Mouse (Mus musculus) CH12.LX (cell line): ENCODE results near the gene Zfp229. TPM values are rescaled to one million over a fixed set of nuclear protein-coding genes. Genes with fewer than 3 reads are reported as not detected.

Experiments
- DNase-seq: peaks from one replicate; pipeline ENCODE4 v3.0.0-alpha.2; 2013; ENCODE audit errors: extremely low read depth
- H3K27ac ChIP-seq: 2 replicates; pipeline ENCODE4 v1.5.1; 2012; ENCODE audit warnings: low read depth, mild to moderate bottlenecking, control low read depth, moderate library complexity; ENCODE audit not compliant: insufficient read depth
- H3K27me3 ChIP-seq: replicated peaks from 2 replicates; pipeline ENCODE3; 2012; ENCODE audit warnings: inconsistent platforms
- H3K36me3 ChIP-seq, 2 experiments: replicated peaks in 1 of 2; 2 replicates each; pipeline versions ENCODE3 to v1.6.1; 2012; ENCODE audit warnings: inconsistent platforms in 1 of 2, low read length in 1 of 2, mild to moderate bottlenecking in 1 of 2, mixed read lengths in 1 of 2, moderate library complexity in 1 of 2; ENCODE audit not compliant: control insufficient read depth in 1 of 2, insufficient read depth in 1 of 2
- H3K4me1 ChIP-seq, 2 experiments: 2 replicates each; pipeline ENCODE4 v1.6.1; 2012; ENCODE audit warnings: inconsistent platforms in 1 of 2, moderate library complexity in 1 of 2; ENCODE audit not compliant: insufficient read depth in 2 of 2, control insufficient read depth in 1 of 2
- H3K4me2 ChIP-seq: 2 replicates; pipeline ENCODE4 v1.6.1; 2012; ENCODE audit warnings: low read depth, mild to moderate bottlenecking, control low read depth; ENCODE audit not compliant: poor library complexity, insufficient read depth, severe bottlenecking
- H3K4me3 ChIP-seq, 3 experiments: fragments of 150-350 bp in 1 of 3; sonication (generic) in 1 of 3; replicated peaks in 1 of 3; 2 replicates each; pipeline versions ENCODE3 to v1.5.1; 2011 to 2012; ENCODE audit warnings: low read depth in 2 of 3, low read length in 2 of 3, mild to moderate bottlenecking in 2 of 3, moderate library complexity in 2 of 3, control low read depth in 1 of 3, improper control_type of control experiment in 1 of 3, inconsistent platforms in 1 of 3, mixed read lengths in 1 of 3; ENCODE audit not compliant: poor library complexity in 1 of 3
- H3K79me2 ChIP-seq: replicated peaks from 2 replicates; pipeline ENCODE4 v1.6.1; 2012; ENCODE audit warnings: mild to moderate bottlenecking, moderate library complexity; ENCODE audit not compliant: control insufficient read depth, poor library complexity, insufficient read depth, severe bottlenecking; ENCODE audit errors: extremely low read depth
- H3K9ac ChIP-seq: 2 replicates; pipeline ENCODE4 v1.6.1; 2012; ENCODE audit warnings: low read depth, mild to moderate bottlenecking, control low read depth, moderate library complexity; ENCODE audit not compliant: insufficient read depth
- H3K9me3 ChIP-seq: replicated peaks from 2 replicates; pipeline ENCODE3; 2012; ENCODE audit warnings: low read length, inconsistent platforms, mixed read lengths
- CHD1 ChIP-seq: IDR thresholded peaks from 2 replicates; pipeline ENCODE4 v1.6.1; 2012; ENCODE audit warnings: low read depth, low read length, improper control_type of control experiment, inconsistent platforms
- CHD2 ChIP-seq: IDR thresholded peaks from 2 replicates; pipeline ENCODE4 v1.6.1; 2011; ENCODE audit warnings: low read length, improper control_type of control experiment
- CTCF ChIP-seq, 2 experiments: IDR thresholded peaks in 1 of 2; conservative IDR thresholded peaks in 1 of 2; 2 replicates each; pipeline ENCODE4 v1.5.1; 2011 to 2012; ENCODE audit warnings: low read depth in 2 of 2, low read length in 2 of 2, improper control_type of control experiment in 1 of 2, inconsistent platforms in 1 of 2, mild to moderate bottlenecking in 1 of 2, moderate library complexity in 1 of 2
- E2F4 ChIP-seq: IDR thresholded peaks from 2 replicates; pipeline ENCODE4 v1.6.1; 2011; ENCODE audit warnings: low read depth, low read length, improper control_type of control experiment; ENCODE audit not compliant: insufficient replicate concordance
- ELF1 ChIP-seq: IDR thresholded peaks from 2 replicates; pipeline ENCODE4 v1.6.1; 2014; ENCODE audit warnings: low read depth, mild to moderate bottlenecking, inconsistent platforms, low read length, improper control_type of control experiment
- EP300 ChIP-seq: IDR thresholded peaks from 2 replicates; pipeline ENCODE4 v1.6.1; 2011; ENCODE audit warnings: low read length, improper control_type of control experiment
- ETS1 ChIP-seq: conservative IDR thresholded peaks from 2 replicates; pipeline ENCODE4 v1.6.1; 2012; ENCODE audit warnings: low read depth, mild to moderate bottlenecking, inconsistent platforms, low read length, improper control_type of control experiment, moderate library complexity
- HCFC1 ChIP-seq: IDR thresholded peaks from 2 replicates; pipeline ENCODE4 v1.6.1; 2012; ENCODE audit warnings: low read depth, mild to moderate bottlenecking, inconsistent platforms, low read length, improper control_type of control experiment
- JUN ChIP-seq: IDR thresholded peaks from 2 replicates; pipeline ENCODE4 v1.6.1; 2011; ENCODE audit warnings: low read depth, mild to moderate bottlenecking, low read length, improper control_type of control experiment, moderate library complexity; ENCODE audit not compliant: insufficient read depth
- KAT2A ChIP-seq: IDR thresholded peaks from 2 replicates; pipeline ENCODE4 v1.6.1; 2012; ENCODE audit warnings: low read length, improper control_type of control experiment, inconsistent platforms; ENCODE audit not compliant: insufficient replicate concordance
- MAFK ChIP-seq: IDR thresholded peaks from 2 replicates; pipeline ENCODE4 v1.6.1; 2011; ENCODE audit warnings: low read length, improper control_type of control experiment; ENCODE audit not compliant: insufficient replicate concordance
- MEF2A ChIP-seq: IDR thresholded peaks from 2 replicates; pipeline ENCODE4 v1.6.1; 2014; ENCODE audit warnings: low read depth, mild to moderate bottlenecking, inconsistent platforms, low read length, improper control_type of control experiment, borderline replicate concordance
- MXI1 ChIP-seq: IDR thresholded peaks from 2 replicates; pipeline ENCODE4 v1.6.1; 2011; ENCODE audit warnings: mild to moderate bottlenecking, low read depth, low read length, improper control_type of control experiment
- NRF1 ChIP-seq: IDR thresholded peaks from 2 replicates; pipeline ENCODE4 v1.6.1; 2014; ENCODE audit warnings: low read depth, mild to moderate bottlenecking, inconsistent platforms, low read length, improper control_type of control experiment, moderate library complexity
- POLR2AphosphoS2 ChIP-seq: IDR thresholded peaks from 2 replicates; pipeline ENCODE4 v1.6.1; 2011; ENCODE audit warnings: low read depth, low read length, improper control_type of control experiment
- RAD21 ChIP-seq: IDR thresholded peaks from 2 replicates; pipeline ENCODE4 v1.6.1; 2011; ENCODE audit warnings: low read depth, mild to moderate bottlenecking, low read length, improper control_type of control experiment, moderate library complexity
- SIN3A ChIP-seq: IDR thresholded peaks from 2 replicates; pipeline ENCODE4 v1.6.1; 2012; ENCODE audit warnings: low read length, improper control_type of control experiment, inconsistent platforms
- SMC3 ChIP-seq: IDR thresholded peaks from 2 replicates; pipeline ENCODE4 v1.6.1; 2011; ENCODE audit warnings: low read depth, low read length, improper control_type of control experiment
- TCF12 ChIP-seq: IDR thresholded peaks from 2 replicates; pipeline ENCODE4 v1.6.1; 2014; ENCODE audit warnings: low read depth, mild to moderate bottlenecking, inconsistent platforms, low read length, improper control_type of control experiment
- UBTF ChIP-seq: IDR thresholded peaks from 2 replicates; pipeline ENCODE4 v1.6.1; 2012; ENCODE audit warnings: low read depth, mild to moderate bottlenecking, inconsistent platforms, low read length, improper control_type of control experiment, moderate library complexity
- USF2 ChIP-seq: conservative IDR thresholded peaks from 2 replicates; pipeline ENCODE4 v1.6.1; 2011; ENCODE audit warnings: low read depth, low read length, improper control_type of control experiment
- ZC3H11A ChIP-seq: IDR thresholded peaks from 2 replicates; pipeline ENCODE4 v1.6.1; 2012; ENCODE audit warnings: low read depth, mild to moderate bottlenecking, inconsistent platforms, low read length, improper control_type of control experiment
- ZKSCAN1 ChIP-seq: IDR thresholded peaks from 2 replicates; pipeline ENCODE4 v1.6.1; 2012; ENCODE audit warnings: low read depth, inconsistent platforms, low read length, improper control_type of control experiment, borderline replicate concordance
- dilution Hi-C: fragments of 300-500 bp; cut with MboI; formaldehyde crosslinking; loops from 2 replicates; pipeline ENCODE4 v1.14.3; 2020; ENCODE audit warnings: low sequenced_read_pairs; ENCODE audit not compliant: extremely low pct_unique_long_range_greater_than_20kb, extremely low pct_ligation_motif_present
- in situ Hi-C: fragments of 300-500 bp; cut with MboI; formaldehyde crosslinking; loops from 3 replicates; pipeline ENCODE4 v1.14.3; 2019; ENCODE audit warnings: low sequenced_read_pairs, low pct_ligation_motif_present, low pct_unique_long_range_greater_than_20kb, mixed read lengths
- polyA plus RNA-seq: library from polyadenylated mRNA; unstranded; fragments of >175 nt; gene quantifications from 2 replicates; pipeline ENCODE4 v1.2.1, GENCODE M21; 2012; ENCODE audit warnings: low read depth; ENCODE audit not compliant: insufficient read length
- total RNA-seq, 2 experiments: library from RNA; depleted of rRNA; stranded (reverse); fragments of 300-350 nt in 1 of 2; fragments of >200 nt in 1 of 2; gene quantifications; 2 replicates each; pipeline ENCODE4 v1.2.3; 2012 to 2014

The Zfp229 gene
- total and polyA plus RNA-seq, 3 experiments, result 1.9 to 5.5 (median 2.6) TPM

DNA sequence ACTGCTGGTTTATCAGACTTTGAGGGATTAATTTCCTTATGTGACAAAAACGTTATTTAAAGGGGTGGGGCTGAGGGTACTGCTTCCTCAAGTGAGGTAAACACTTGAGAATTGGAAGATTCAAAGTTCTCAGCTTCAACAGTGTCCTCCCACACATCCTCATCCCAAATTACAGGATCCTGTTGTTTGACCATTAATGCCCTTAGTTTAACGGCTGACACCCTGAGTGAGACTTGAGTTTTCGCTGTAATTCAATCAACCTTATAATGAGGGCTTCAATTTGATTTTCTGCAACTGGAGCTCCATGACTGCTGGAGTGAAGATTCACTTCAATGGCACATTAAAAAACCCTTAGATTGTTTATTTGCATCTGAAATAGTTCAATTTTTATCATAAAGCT is 37.3 kb upstream of the Zfp229 start:
- Histone ChIP-seq H3K4me2 (no peak overlapping the region), H3K4me3 (no peak overlapping the region), H3K27ac (no peak overlapping the region), H3K9ac (no peak overlapping the region), H3K9me3 (no peaks in the 10 kb centered on the region), H3K79me2 (no peaks in the 10 kb centered on the region), H3K4me1 (no peaks in the 10 kb centered on the region), H3K36me3 (peaks cover 6 to 7% of the 10 kb centered on the region in 2 experiments), H3K27me3 (no peaks in the 10 kb centered on the region)
- no peak for DNase-seq
- TF ChIP-seq EP300 (no peak), ELF1 (no peak), SMC3 (no peak), TCF12 (no peak), JUN (no peak), ZKSCAN1 (no peak), SIN3A (no peak), CHD2 (no peak), CHD1 (no peak), MEF2A (no peak), MAFK (no peak), POLR2AphosphoS2 (no peak), ZC3H11A (no peak), KAT2A (no peak), USF2 (no peak), ETS1 (no peak)
- in situ Hi-C loops, result no loop called here
- dilution Hi-C loops, result no loop called here

- Histone ChIP-seq H3K36me3 (peaks cover 0 to 5% of the 10 kb centered on the region in 2 experiments), H3K4me3 (no peak overlapping the region), H3K4me1 (no peaks in the 10 kb centered on the region), H3K9ac (no peak overlapping the region), H3K4me2 (no peak overlapping the region), H3K27me3 (no peaks in the 10 kb centered on the region)
- DNase-seq, result no peak
- dilution Hi-C loops, result no loop called here
- TF ChIP-seq USF2, result no peak
- no peak for TF ChIP-seq RAD21
- no peak for TF ChIP-seq KAT2A
- TF ChIP-seq MAFK, result no peak
- TF ChIP-seq SIN3A, result no peak
- TF ChIP-seq SMC3, result no peak
- TF ChIP-seq CTCF (conservative IDR thresholded peaks at IDR 0.05 in 1 of 2, IDR thresholded peaks at IDR 0.05 in 1 of 2; ENCODE audit: low read depth in 2 of 2, low read length in 2 of 2), result no peak
- TF ChIP-seq E2F4, result no peak
- no peak for TF ChIP-seq POLR2AphosphoS2
- no peak for TF ChIP-seq CHD2
- no peak for TF ChIP-seq ZKSCAN1
- no peak for TF ChIP-seq HCFC1
- TF ChIP-seq NRF1, result no peak
- no peak for TF ChIP-seq MXI1
- TF ChIP-seq UBTF, result no peak
- TF ChIP-seq, all 38 proteins: peak for 0
- H3K27ac ChIP-seq, result no peak overlapping the region
- H3K79me2 ChIP-seq, result no peaks in the 10 kb centered on the region
- H3K9me3 ChIP-seq, result no peaks in the 10 kb centered on the region
- in situ Hi-C loops, result no loop called here
Measured at GRCm38 (mm10) chr17:21696073-21696472, 34.5 kb upstream of the Zfp229 start.
